Mouse (Mus musculus): Measurements from ENCODE around the gene Klhl18.

GRCm38 (mm10) chr9:110463983-110464591 lies 12.4 kb downstream of the Klhl18 start:
- TF ChIP-seq CTCF (conservative IDR thresholded peaks at IDR 0.05; ENCODE audit: low read length) (no peak), NANOG (IDR thresholded peaks at IDR 0.05; ENCODE audit: borderline replicate concordance, low read length) (no peak), POU5F1 (IDR thresholded peaks at IDR 0.05; ENCODE audit: borderline replicate concordance, low read length) (no peak)

Measured in E14TG2a.4 (cell line).